ENCODE assay signal across 8 mouse cellular contexts in genomic region chr12:45466066-45466465, GRCm38 (mm10).
DNase-seq lines count a peak whose midpoint lies in the region; ATAC-seq lines count a peak whose summit lies in the region.

No protein-coding gene starts in this region.

- H3K27ac ChIP-seq in midbrain, embryonic 13.5 days = peak overlapping the region; percentile 74

- peaks cover 29% of the 10 kb centered on the region for H3K4me1 ChIP-seq in midbrain, embryonic 13.5 days (replicated peaks)

- H3K4me3 ChIP-seq in midbrain, embryonic 13.5 days (replicated peaks) = no peak overlapping the region

- peak; percentile 4 for DNase-seq in 3T3-L1 (ENCODE audit: low read depth, low spot score)
- peak; percentile 13 for DNase-seq in R1 (ENCODE audit: low read depth, low spot score)
- DNase-seq in fibroblast of lung, adult 2 months (ENCODE audit: low read depth) = peak; percentile 16
- peak; percentile 26 for DNase-seq in kidney, postnatal 10 days
- DNase-seq in testis, postnatal 10 days (ENCODE audit: low spot score) = peak; percentile 38
- no peak for DNase-seq in lung, postnatal 14 days

- H3K4me2 ChIP-seq in midbrain, embryonic 13.5 days (replicated peaks) = 0 out of 2 replicates have a peak overlapping the region, but pooled peaks have one; percentile 10

- no peaks in the 10 kb centered on the region for H3K9me3 ChIP-seq in midbrain, embryonic 13.5 days

- no peaks in the 10 kb centered on the region for H3K27me3 ChIP-seq in midbrain, embryonic 13.5 days

- no peaks in the 10 kb centered on the region for H3K36me3 ChIP-seq in midbrain, embryonic 13.5 days

- peak overlapping the region; percentile 45; the same call in 1 of the 2 replicates for H3K9ac ChIP-seq in midbrain, embryonic 13.5 days (replicated peaks)

- ATAC-seq in midbrain, embryonic 13.5 days = peak; percentile 97
- no peak for ATAC-seq in megakaryocyte progenitor cell, adult 5-6 weeks (replicated peaks; ENCODE audit: poor library complexity)

- WGBS in midbrain, embryonic 13.5 days = 60% methylated on average over 3 of the region's 3 CpGs
